Mouse (Mus musculus): ENCODE data around the gene Lrmda.

Lrmda gene

DNA sequence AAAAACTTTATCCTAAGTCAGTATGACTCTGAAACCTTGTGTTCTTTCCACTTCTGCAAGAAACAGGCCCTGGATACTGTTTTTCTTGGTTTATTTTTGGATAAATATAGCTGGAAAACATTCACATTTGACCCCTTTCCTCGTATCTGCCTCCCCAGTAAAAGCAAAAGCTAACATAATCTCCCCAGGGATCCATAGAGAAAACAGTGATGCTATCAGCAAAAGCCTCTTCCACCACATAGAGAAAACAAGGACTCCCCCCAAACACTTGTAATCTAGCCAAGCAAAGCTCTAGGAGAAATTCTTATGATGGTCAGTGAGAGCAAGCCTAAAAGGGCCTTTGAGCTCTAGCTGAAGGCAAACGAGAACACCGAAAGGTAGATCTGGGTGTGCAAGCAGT, 309.7 kb downstream of the Lrmda start:
- no peak for DNase-seq (ENCODE audit: low spot score)

DNA sequence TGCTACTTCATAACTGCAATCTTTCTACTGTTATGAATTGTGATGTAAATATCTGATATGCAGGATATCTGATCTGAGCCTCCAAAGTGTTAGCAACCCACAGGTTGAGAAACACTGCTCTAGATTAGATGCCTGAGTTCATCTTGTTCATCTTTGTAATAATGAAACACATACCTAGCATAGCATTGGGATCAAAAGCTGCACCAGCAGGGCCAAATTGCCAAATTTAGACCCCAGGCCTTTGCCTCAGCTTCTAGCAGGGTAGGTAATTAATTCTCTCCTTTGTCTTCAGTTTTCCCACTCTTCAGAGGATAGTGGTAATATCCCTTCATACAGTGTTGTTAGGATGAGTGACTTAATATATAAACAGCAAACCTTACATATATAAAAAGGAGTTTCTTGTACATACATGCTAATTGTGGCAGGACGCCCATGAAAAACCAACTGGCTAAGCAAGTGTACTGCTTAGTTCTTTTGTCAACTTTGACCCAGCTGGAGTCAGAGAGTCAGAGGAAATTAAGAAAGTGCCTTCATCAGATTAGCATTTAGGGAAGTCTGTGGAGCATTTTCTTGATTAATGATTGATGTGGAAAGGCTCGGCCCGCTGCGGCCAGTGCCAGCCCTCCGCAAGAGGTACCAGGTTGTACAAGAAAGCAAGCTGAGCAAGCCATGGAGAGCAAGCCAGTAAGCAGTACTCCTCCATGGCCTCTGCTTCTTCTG, 315.7 kb downstream of the Lrmda start:
- no peak for DNase-seq (ENCODE audit: low spot score)

DNA sequence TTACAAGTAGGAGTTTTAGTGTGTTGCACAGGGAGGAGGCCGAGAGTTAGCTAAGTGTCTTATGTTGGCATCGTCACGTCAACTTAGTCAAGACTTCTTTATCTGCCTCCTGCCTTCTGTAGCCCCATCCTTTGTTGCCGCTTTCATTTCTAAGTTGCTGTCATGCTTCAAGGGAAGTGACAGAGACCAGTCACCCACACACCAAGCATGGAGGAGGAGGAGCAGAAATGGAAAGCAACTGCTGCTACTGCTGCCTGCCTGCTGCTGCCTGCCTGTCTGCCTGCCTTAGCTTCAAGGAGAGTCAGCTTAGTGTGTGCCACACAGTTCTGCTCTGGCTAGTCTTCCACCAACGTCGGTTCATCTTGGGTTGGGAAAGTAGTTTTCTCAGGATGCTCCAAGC, 319.7 kb downstream of the Lrmda start:
- DNase-seq (ENCODE audit: low spot score), result no peak

GRCm38 (mm10) chr14:22343357-22343756, 323.8 kb downstream of the Lrmda start:
- no peak for DNase-seq (ENCODE audit: low spot score)

DNA sequence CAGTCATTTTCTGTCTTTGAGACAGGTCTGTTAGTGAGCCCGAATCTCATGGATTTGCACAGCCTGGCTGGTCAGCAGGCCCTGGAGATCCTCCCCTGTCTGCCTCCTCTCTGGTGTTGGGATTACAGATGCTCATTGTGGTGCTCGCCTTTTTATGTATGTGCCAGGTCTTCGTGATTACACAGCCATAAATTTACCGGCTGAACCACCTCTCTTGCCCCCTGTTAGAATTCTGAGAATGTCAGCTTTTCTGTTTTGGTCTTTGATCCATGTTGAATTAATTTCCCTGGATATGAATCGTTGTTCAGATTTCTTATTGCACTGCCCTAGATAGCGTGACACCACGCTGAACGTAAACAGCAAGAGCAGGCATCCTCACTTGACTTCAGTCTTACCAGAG, 325.7 kb downstream of the Lrmda start:
- DNase-seq (ENCODE audit: low spot score), result no peak

DNA sequence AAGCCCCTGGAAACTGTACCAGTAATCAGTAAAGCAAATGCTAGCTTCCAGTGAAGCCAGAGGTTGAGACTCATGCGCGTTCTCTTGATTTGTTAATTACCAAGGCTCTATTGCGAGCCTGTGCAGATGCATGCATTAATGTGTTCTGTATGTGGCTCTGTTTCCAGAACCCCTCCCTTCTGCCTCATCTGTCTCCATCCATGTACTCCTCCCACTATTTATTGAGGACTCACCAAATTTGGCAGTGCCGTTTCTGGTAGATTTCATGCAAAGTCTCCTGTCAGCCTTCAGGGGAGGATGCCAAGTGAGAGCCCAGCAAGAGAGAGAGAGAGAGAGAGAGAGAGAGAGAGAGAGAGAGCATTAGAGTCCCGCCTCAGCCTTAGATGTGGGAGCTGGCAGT, 334.1 kb downstream of the Lrmda start:
- DNase-seq (ENCODE audit: low spot score), result no peak

- DNase-seq (ENCODE audit: low spot score), result no peak
Observed at GRCm38 (mm10) chr14:22354769-22355574, 335.5 kb downstream of the Lrmda start.

GRCm38 (mm10) chr14:22357991-22358503, 338.5 kb downstream of the Lrmda start:
- no peak for DNase-seq (ENCODE audit: low spot score)

DNA sequence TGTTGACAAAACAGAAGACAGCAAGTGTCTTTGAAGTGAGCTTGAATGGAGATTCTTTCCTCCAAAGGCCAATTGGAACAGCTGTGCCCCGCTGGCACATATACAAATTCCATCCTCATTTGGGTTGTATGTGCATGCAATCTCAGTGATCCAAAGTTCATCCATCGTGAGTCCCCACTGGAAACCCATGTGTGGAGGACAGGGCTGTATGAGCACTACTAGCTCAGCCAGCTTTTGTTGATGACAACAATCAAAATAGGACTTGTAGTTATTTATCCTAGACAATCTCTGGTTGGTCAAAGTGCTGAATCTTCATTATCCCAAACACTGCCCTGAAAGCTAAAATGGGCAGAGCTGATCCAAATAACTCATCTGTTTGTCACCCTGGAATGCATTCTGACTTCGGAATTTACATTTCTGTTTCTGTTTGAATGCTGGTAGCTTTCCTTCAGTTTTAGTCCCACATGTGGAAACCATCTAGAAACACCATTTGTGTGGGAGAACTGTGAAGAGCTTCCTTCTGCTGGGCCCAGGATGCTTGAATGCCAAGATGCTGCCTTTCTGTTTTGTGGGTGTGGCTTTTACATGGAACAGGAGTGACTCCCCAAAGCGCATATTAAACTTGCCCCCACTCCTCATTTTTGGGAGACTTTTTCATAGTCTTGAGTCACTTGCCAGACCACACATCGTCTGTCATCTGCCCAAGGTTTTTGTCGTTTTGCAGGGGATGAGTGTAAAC, 344.7 kb downstream of the Lrmda start:
- DNase-seq (ENCODE audit: low spot score), result peak; percentile 7

DNA sequence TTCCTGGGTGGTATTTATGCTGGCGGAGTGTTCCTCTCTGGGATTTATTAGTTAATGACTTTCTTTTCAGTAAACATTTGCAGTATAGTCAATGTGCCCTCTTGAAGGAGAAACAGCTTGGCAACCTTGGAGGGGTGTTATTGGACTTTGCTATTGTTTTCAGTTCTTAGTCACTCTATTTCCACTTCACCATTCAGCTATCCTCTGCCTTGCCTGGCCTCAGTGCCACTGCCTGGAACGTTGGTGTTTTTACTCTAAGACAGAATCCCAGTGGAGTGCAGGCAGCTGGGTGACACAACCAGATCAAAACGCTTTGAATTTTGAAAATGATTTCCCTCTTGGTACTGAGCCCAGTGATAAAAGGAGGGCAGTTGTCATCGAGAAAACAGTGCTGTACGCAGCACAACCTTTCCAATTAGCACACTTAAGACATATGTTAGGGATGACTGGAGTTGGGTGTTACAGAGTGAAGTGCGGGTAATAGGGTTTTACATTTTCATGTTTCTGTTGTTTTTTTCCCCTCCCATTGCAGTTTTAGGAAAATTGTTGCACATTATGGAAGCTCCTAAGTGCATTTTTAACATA, 345.4 kb downstream of the Lrmda start:
- no peak for DNase-seq (ENCODE audit: low spot score)

- DNase-seq (ENCODE audit: low spot score), result no peak
Observed at GRCm38 (mm10) chr14:22367615-22368014, 348.1 kb downstream of the Lrmda start.

DNA sequence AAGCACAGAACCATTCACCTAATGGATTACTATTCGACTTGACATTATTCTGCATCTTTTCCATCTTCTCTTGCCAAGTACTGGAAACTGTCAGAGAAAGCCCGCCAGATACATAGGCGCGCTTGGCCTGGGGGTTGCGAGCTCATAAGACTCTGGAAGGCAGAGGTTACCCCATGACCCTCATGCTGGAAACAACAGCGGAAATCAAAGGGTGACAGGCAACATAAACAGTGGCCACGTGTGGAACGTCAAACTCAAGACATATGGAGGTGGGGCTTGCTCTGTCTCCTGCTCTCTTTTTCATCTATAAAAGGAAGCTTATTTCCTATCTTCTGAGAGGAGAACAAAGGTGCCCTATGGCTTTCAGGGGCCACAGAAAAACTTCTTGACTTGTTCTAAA, 351.6 kb downstream of the Lrmda start:
- DNase-seq (ENCODE audit: low spot score), result no peak

- no peak for DNase-seq (ENCODE audit: low spot score)
Observed at GRCm38 (mm10) chr14:22372666-22373360, 353.3 kb downstream of the Lrmda start.

- DNase-seq (ENCODE audit: low spot score), result no peak
Observed at GRCm38 (mm10) chr14:22373361-22373745, 353.8 kb downstream of the Lrmda start.

DNA sequence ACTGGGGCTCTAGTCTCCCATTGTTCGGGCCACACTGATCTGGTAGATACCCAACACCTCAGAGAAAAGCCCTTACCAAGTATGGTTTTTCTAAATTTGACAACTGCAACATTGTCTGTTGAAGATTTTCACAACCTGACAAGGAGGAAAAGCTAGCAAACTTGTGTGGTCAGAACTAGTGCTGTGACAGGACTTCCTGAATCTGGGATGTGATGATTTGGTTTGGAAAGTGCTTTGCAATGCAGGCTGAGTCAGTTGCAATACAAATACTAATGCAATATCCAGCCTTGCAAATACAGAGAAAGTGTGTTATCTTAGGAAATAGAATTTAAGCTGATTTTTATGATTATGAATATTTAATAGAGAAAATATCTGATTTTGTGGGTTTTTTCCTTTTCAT, 357.6 kb downstream of the Lrmda start:
- DNase-seq (ENCODE audit: low spot score), result no peak

GRCm38 (mm10) chr14:22382101-22382500, 362.6 kb downstream of the Lrmda start:
- no peak for DNase-seq (ENCODE audit: low spot score)

DNA sequence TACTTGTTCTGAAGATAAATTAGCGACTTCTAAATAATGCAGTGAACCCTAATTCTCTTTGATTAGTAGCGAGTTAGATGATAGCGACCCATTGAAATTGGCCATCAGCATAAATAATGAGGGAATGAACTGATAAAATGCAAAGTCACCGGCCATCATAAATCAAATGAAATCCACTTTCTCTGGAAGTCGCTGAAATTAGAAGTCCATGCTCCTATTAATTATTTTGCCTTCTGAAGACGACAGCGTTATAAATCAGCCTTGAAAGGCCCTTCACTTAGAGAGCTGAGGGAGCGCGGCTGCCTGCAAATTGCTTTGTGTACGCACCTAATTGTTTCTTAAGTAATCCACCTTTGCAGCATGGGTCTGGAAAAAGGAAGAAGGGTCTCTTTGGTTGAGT, 374.1 kb downstream of the Lrmda start:
- DNase-seq (ENCODE audit: low spot score), result no peak

GRCm38 (mm10) chr14:22402411-22402810, 382.9 kb downstream of the Lrmda start:
- no peak for DNase-seq (ENCODE audit: low spot score)

- no peak for DNase-seq (ENCODE audit: low spot score)
Observed at GRCm38 (mm10) chr14:22406623-22407022, 387.1 kb downstream of the Lrmda start.

- no peak for DNase-seq (ENCODE audit: low spot score)
Observed at GRCm38 (mm10) chr14:22410826-22411225, 391.3 kb downstream of the Lrmda start.

GRCm38 (mm10) chr14:22413220-22413619, 393.7 kb downstream of the Lrmda start:
- DNase-seq (ENCODE audit: low spot score), result no peak

- no peak for DNase-seq (ENCODE audit: low spot score)
Observed at GRCm38 (mm10) chr14:22417706-22418105, 398.2 kb downstream of the Lrmda start.

Measured in ovary, postnatal 14 days (tissue).